Mouse (Mus musculus): ENCODE results near the gene Platr17.
"Not testable (repeated sequence)": the region's sequence is repeated elsewhere in the genome, so short reads cannot be mapped to it uniquely, and the experiment has no call there.

The Platr17 gene

GRCm38 (mm10) chr17:33904835-33905234 lies at the start of gene Platr17:
Gene Platr17 (plus strand): TSS chr17:33905135.
- DNase-seq: not testable (repeated sequence)

GRCm38 (mm10) chr17:33857816-33858215 lies 47.1 kb upstream of the Platr17 start:
- no peak for DNase-seq

GRCm38 (mm10) chr17:33865330-33866030 lies 39.5 kb upstream of the Platr17 start:
- DNase-seq: peak; percentile 35 to 38

- DNase-seq: not testable (repeated sequence)
Measured at GRCm38 (mm10) chr17:33873537-33873936, 31.4 kb upstream of the Platr17 start, which contains the start of gene Gm7029. Gene Gm7029 (plus strand): TSS chr17:33873837.

GRCm38 (mm10) chr17:33874411-33874810 lies 30.5 kb upstream of the Platr17 start:
- peak; percentile 26 to 37 for DNase-seq

GRCm38 (mm10) chr17:33875797-33876196 lies 29.1 kb upstream of the Platr17 start:
- not testable (repeated sequence) for DNase-seq

- DNase-seq: not testable (repeated sequence)
Measured at GRCm38 (mm10) chr17:33884320-33884719, 20.6 kb upstream of the Platr17 start.

GRCm38 (mm10) chr17:33887802-33888201 lies 17.1 kb upstream of the Platr17 start:
- DNase-seq: not testable (repeated sequence)

GRCm38 (mm10) chr17:33888230-33888629 lies 16.7 kb upstream of the Platr17 start:
- DNase-seq: not testable (repeated sequence)

GRCm38 (mm10) chr17:33889941-33890532 lies 14.9 kb upstream of the Platr17 start:
- not testable (repeated sequence) for DNase-seq

GRCm38 (mm10) chr17:33890533-33891059 lies 14.3 kb upstream of the Platr17 start, which contains the start of gene Kifc1:
Gene Kifc1 (minus strand): TSS chr17:33890661.
- peak; percentile 99 for DNase-seq

GRCm38 (mm10) chr17:33891357-33891756 lies 13.6 kb upstream of the Platr17 start:
- no peak for DNase-seq

- DNase-seq: not testable (repeated sequence)
Measured at GRCm38 (mm10) chr17:33891892-33892291, 13.0 kb upstream of the Platr17 start.

- DNase-seq: no peak
Measured at GRCm38 (mm10) chr17:33892429-33892828, 12.5 kb upstream of the Platr17 start.

GRCm38 (mm10) chr17:33893011-33893410 lies 11.9 kb upstream of the Platr17 start:
- DNase-seq: not testable (repeated sequence)

GRCm38 (mm10) chr17:33897114-33897794 lies 7.7 kb upstream of the Platr17 start:
- DNase-seq: peak; percentile 33 to 57

- not testable (repeated sequence) for DNase-seq
Measured at GRCm38 (mm10) chr17:33898193-33898592, 6.7 kb upstream of the Platr17 start.

GRCm38 (mm10) chr17:33899642-33900041 lies 5.3 kb upstream of the Platr17 start:
- DNase-seq: no peak

- no peak for DNase-seq
Measured at GRCm38 (mm10) chr17:33900281-33900988, 4.5 kb upstream of the Platr17 start.

GRCm38 (mm10) chr17:33900989-33901314 lies 4.0 kb upstream of the Platr17 start:
- no peak for DNase-seq

GRCm38 (mm10) chr17:33901653-33902052 lies 3.3 kb upstream of the Platr17 start:
- DNase-seq: no peak

- DNase-seq: no peak
Measured at GRCm38 (mm10) chr17:33902079-33902478, 2.9 kb upstream of the Platr17 start.

GRCm38 (mm10) chr17:33902491-33902890 lies 2.4 kb upstream of the Platr17 start:
- DNase-seq: no peak

Measured in cerebellum, adult 18-20 months (tissue).